Mouse (Mus musculus) liver, embryonic 13.5 days (tissue): Measurements from ENCODE around the gene Ccdc151. TPM values are rescaled to one million over a fixed set of nuclear protein-coding genes. Genes with fewer than 3 reads are reported as not detected.
A peak's percentile ranks its signal among the peaks of the same experiment; 100 is the strongest.

Experiments used
- ATAC-seq: fragments of 200-750 bp; cut with Nextera tagmentation; 2 replicates; pipeline ENCODE4 v1.8.0; 2017; ENCODE audit warnings: low read depth, mild to moderate bottlenecking, moderate number of reproducible peaks, moderate library complexity
- DNase-seq: peaks from one replicate; pipeline ENCODE4 v3.0.0; 2022
- H3K27ac ChIP-seq: fragments of 300-500 bp; sonication (generic); 2 replicates; pipeline ENCODE4 v1.5.1; 2015; ENCODE audit warnings: moderate library complexity, mild to moderate bottlenecking, inconsistent platforms
- H3K27me3 ChIP-seq: fragments of 300-500 bp; sonication (generic); 2 replicates; pipeline ENCODE4 v1.6.1; 2015; ENCODE audit warnings: mild to moderate bottlenecking, inconsistent platforms
- H3K36me3 ChIP-seq: fragments of 300-500 bp; sonication (generic); 2 replicates; pipeline ENCODE4 v1.6.1; 2015; ENCODE audit warnings: mild to moderate bottlenecking, inconsistent platforms
- H3K4me1 ChIP-seq: fragments of 300-500 bp; sonication (generic); replicated peaks from 2 replicates; pipeline ENCODE4 v1.6.1; 2015; ENCODE audit warnings: inconsistent platforms
- H3K4me2 ChIP-seq: fragments of 300-500 bp; sonication (generic); 2 replicates; pipeline ENCODE4 v1.6.1; 2015; ENCODE audit warnings: inconsistent platforms, mild to moderate bottlenecking, moderate library complexity
- H3K4me3 ChIP-seq: fragments of 300-500 bp; sonication (generic); replicated peaks from 2 replicates; pipeline ENCODE4 v1.5.1; 2015; ENCODE audit warnings: mild to moderate bottlenecking, inconsistent platforms
- H3K9ac ChIP-seq: fragments of 300-500 bp; sonication (generic); 2 replicates; pipeline ENCODE4 v1.6.1; 2015; ENCODE audit warnings: mild to moderate bottlenecking, inconsistent platforms
- H3K9me3 ChIP-seq: fragments of 300-500 bp; sonication (generic); replicated peaks from 2 replicates; pipeline ENCODE4 v1.6.1; 2016; ENCODE audit warnings: inconsistent platforms
- WGBS: fragments of 180-500 bp; shearing (Covaris S2); methylation state at CpG from one replicate; pipeline ENCODE4 v1.1.7; 2015; ENCODE audit not compliant: insufficient replicate concordance; 5-methylcytosine and 5-hydroxymethylcytosine counted together
- polyA plus RNA-seq: library from polyadenylated mRNA; unstranded; fragments of >200 nt; fragmentation: Nextera tagmentation; extraction: Ambion mirVana; gene quantifications from 2 replicates; pipeline ENCODE4 v1.2.1, GENCODE M21; 2015

Ccdc151 gene
- polyA plus RNA-seq, 1 experiment from 2014 or later, result not detected

GRCm38 (mm10) chr9:22030386-22030785 lies 28.0 kb upstream of the Ccdc151 start:
- H3K27me3 ChIP-seq, result peaks cover 6% of the 10 kb centered on the region; the same call in 1 of the 2 replicates
- no peak overlapping the region for H3K27ac ChIP-seq
- no peak overlapping the region for H3K4me3 ChIP-seq
- no peaks in the 10 kb centered on the region for H3K9me3 ChIP-seq
- no peaks in the 10 kb centered on the region for H3K36me3 ChIP-seq
- no peak for DNase-seq
- peaks cover 10% of the 10 kb centered on the region for H3K4me1 ChIP-seq
- 76% methylated on average over 9 of the region's 9 CpGs for WGBS
- H3K9ac ChIP-seq, result no peak overlapping the region
- H3K4me2 ChIP-seq, result no peak overlapping the region
- no peak for ATAC-seq

- H3K9me3 ChIP-seq, result no peaks in the 10 kb centered on the region
- H3K4me1 ChIP-seq, result peaks cover 14% of the 10 kb centered on the region
- H3K4me3 ChIP-seq, result no peak overlapping the region
- no peaks in the 10 kb centered on the region for H3K36me3 ChIP-seq
- no peak for DNase-seq
- WGBS, result 36% methylated on average over 7 of the region's 7 CpGs
- no peak overlapping the region for H3K27ac ChIP-seq
- no peak overlapping the region for H3K9ac ChIP-seq
- H3K27me3 ChIP-seq, result peaks cover 10% of the 10 kb centered on the region; the same call in 1 of the 2 replicates
- no peak for ATAC-seq
- H3K4me2 ChIP-seq, result no peak overlapping the region
These were observed 26.0 kb upstream of the Ccdc151 start for GRCm38 (mm10) chr9:22028467-22028866.

DNA sequence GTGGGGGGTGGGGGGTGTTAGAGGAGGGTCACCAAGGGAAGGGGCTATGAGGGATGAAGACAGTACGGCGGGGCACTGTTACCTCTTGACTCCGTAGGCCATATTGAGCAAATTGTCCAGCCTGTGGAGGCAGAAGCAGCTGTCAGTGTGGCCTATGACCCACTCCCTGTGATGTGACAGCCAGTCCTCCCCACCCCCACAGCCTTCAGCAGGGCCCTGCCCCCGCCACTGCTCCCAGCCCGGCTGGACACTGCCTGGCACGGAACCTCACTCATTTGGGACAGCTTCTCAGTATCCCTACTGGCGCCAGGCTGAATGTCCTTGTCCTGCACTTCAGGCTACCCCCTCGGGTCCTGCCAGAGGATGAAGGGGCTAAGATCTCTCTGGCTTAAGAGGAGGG lies 22.2 kb upstream of the Ccdc151 start:
- DNase-seq, result no peak
- Histone ChIP-seq H3K4me1 (peaks cover 14% of the 10 kb centered on the region), H3K4me3 (no peak overlapping the region), H3K27ac (no peak overlapping the region), H3K4me2 (no peak overlapping the region), H3K27me3 (peaks cover 4% of the 10 kb centered on the region), H3K9me3 (no peaks in the 10 kb centered on the region), H3K9ac (no peak overlapping the region), H3K36me3 (no peaks in the 10 kb centered on the region)
- ATAC-seq, result peak; percentile 58; the same call in 1 of the 2 replicates
- WGBS, result 62% methylated on average over 8 of the region's 8 CpGs

DNA sequence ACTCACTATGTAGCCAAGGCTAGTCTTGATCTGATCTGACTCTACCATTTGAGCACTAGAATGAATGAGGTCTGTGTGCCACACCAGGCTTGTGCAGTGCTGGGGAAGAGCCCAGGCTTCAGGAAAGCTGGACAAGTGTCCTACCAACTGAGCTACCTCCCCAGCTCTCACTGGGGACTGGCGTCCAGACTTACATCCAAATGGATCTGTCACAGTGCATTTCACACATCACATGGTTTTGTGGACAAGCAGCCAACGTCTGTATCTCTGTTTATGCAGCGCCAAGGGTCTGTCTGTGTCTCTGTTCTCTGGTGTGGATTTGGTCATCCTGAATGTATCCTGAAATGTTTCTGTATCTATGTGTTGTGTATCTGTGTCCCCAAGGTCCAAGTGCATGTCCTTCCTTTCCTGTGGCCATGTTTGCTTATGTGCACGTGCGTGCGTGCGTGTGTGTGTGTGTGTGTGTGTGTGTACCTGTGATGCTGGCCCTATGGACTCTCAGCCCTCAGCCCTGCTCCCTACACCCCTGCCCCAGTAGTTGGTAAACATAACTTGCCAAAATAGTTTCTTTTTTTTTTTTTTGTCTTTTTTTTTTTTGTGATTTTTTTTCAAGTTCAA lies 14.9 kb upstream of the Ccdc151 start:
- H3K27ac ChIP-seq, result no peak overlapping the region
- ATAC-seq, result 0 out of 2 replicates have a peak, but pooled peaks have one; percentile 25
- WGBS, result 68% methylated on average over 7 of the region's 7 CpGs

DNA sequence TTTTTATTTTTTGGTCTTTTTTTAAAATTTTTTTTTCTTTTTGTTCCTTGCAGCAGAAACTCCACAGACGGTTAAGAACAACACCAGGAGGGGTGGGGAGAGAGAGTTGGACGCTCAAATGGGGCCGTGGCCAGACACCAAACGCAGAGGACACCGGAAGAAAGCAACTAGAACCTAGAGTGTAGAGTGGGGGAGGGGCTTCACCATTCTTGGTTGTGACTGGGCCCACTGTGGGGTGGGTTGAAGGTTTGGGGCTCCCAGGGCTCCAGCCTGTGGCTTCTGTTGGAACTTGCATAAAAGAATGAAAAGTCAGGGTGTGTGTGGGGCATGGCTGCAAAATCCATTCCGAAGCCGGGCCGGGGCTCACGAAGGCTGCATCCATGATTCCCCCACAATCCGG lies 13.8 kb upstream of the Ccdc151 start:
- no peak overlapping the region for H3K4me2 ChIP-seq
- 64% methylated on average over 10 of the region's 10 CpGs for WGBS
- DNase-seq (no peak), ATAC-seq (no peak)
- H3K4me1 ChIP-seq, result 0 out of 2 replicates have a peak, but pooled peaks cover 3% of the 10 kb centered on the region
- H3K9ac ChIP-seq, result no peak overlapping the region
- no peaks in the 10 kb centered on the region for H3K27me3 ChIP-seq
- H3K9me3 ChIP-seq, result no peaks in the 10 kb centered on the region
- no peak overlapping the region for H3K27ac ChIP-seq
- peaks cover 35% of the 10 kb centered on the region for H3K36me3 ChIP-seq
- H3K4me3 ChIP-seq, result no peak overlapping the region

More for the DNA sequence above, 14.9 kb upstream of the Ccdc151 start:
- Histone ChIP-seq H3K36me3 (peaks cover 25% of the 10 kb centered on the region), H3K27me3 (no peaks in the 10 kb centered on the region), H3K9ac (no peak overlapping the region), H3K9me3 (no peaks in the 10 kb centered on the region), H3K4me3 (no peak overlapping the region), H3K4me2 (no peak overlapping the region), H3K4me1 (0 out of 2 replicates have a peak, but pooled peaks cover 3% of the 10 kb centered on the region)
- DNase-seq, result no peak

- no peak overlapping the region for H3K27ac ChIP-seq
- no peak overlapping the region for H3K4me2 ChIP-seq
- no peak overlapping the region for H3K4me3 ChIP-seq
- H3K36me3 ChIP-seq, result peaks cover 71% of the 10 kb centered on the region
- ATAC-seq (no peak), DNase-seq (no peak)
- WGBS, result 91% methylated on average over 13 of the region's 13 CpGs
- no peaks in the 10 kb centered on the region for H3K4me1 ChIP-seq
- no peaks in the 10 kb centered on the region for H3K27me3 ChIP-seq
- H3K9me3 ChIP-seq, result no peaks in the 10 kb centered on the region
- H3K9ac ChIP-seq, result no peak overlapping the region
These were observed 10.3 kb upstream of the Ccdc151 start for GRCm38 (mm10) chr9:22012731-22013130.

GRCm38 (mm10) chr9:22011055-22011454 lies 8.6 kb upstream of the Ccdc151 start:
- H3K9ac ChIP-seq, result no peak overlapping the region
- 0 out of 2 replicates have a peak, but pooled peaks cover 6% of the 10 kb centered on the region for H3K4me1 ChIP-seq
- H3K36me3 ChIP-seq, result peaks cover 87% of the 10 kb centered on the region
- H3K27ac ChIP-seq, result no peak overlapping the region
- no peak overlapping the region for H3K4me2 ChIP-seq
- ATAC-seq (no peak), DNase-seq (no peak)
- H3K9me3 ChIP-seq, result no peaks in the 10 kb centered on the region
- 61% methylated on average over 5 of the region's 5 CpGs for WGBS
- no peak overlapping the region for H3K4me3 ChIP-seq
- no peaks in the 10 kb centered on the region for H3K27me3 ChIP-seq

- no peak for ATAC-seq
- peak overlapping the region; percentile 95; the same call in 1 of the 2 replicates for H3K4me2 ChIP-seq
- H3K27me3 ChIP-seq, result peaks cover 8% of the 10 kb centered on the region
- DNase-seq, result no peak
- WGBS, result 85% methylated on average over 12 of the region's 12 CpGs
- no peak overlapping the region for H3K27ac ChIP-seq
- H3K4me1 ChIP-seq, result peaks cover 31% of the 10 kb centered on the region
- H3K9ac ChIP-seq, result no peak overlapping the region
- H3K9me3 ChIP-seq, result no peaks in the 10 kb centered on the region
- peak overlapping the region; percentile 84; the same call in 1 of the 2 replicates for H3K4me3 ChIP-seq
- H3K36me3 ChIP-seq, result peaks cover 56% of the 10 kb centered on the region
These were observed 2.1 kb upstream of the Ccdc151 start for GRCm38 (mm10) chr9:22004546-22004945.

GRCm38 (mm10) chr9:22003163-22003554 lies 725 bp upstream of the Ccdc151 start:
- Histone ChIP-seq H3K27ac (peak overlapping the region; percentile 83), H3K27me3 (peaks cover 19% of the 10 kb centered on the region), H3K9ac (peak overlapping the region; percentile 80), H3K9me3 (no peaks in the 10 kb centered on the region), H3K4me3 (peak overlapping the region; percentile 84), H3K4me2 (peak overlapping the region; percentile 95), H3K4me1 (peaks cover 31% of the 10 kb centered on the region), H3K36me3 (peaks cover 43% of the 10 kb centered on the region)
- DNase-seq (no peak), ATAC-seq (peak; percentile 5)
- WGBS, result under 1% methylated on average over 18 of the region's 18 CpGs

GRCm38 (mm10) chr9:22001633-22002032 lies 801 bp downstream of the Ccdc151 start:
- H3K4me2 ChIP-seq, result no peak overlapping the region
- ATAC-seq (no peak), DNase-seq (no peak)
- H3K4me1 ChIP-seq, result peaks cover 26% of the 10 kb centered on the region
- no peak overlapping the region for H3K9ac ChIP-seq
- H3K4me3 ChIP-seq, result no peak overlapping the region
- H3K36me3 ChIP-seq, result peaks cover 27% of the 10 kb centered on the region
- 76% methylated on average over 4 of the region's 4 CpGs for WGBS
- peaks cover 33% of the 10 kb centered on the region for H3K27me3 ChIP-seq
- no peak overlapping the region for H3K27ac ChIP-seq
- H3K9me3 ChIP-seq, result no peaks in the 10 kb centered on the region

DNA sequence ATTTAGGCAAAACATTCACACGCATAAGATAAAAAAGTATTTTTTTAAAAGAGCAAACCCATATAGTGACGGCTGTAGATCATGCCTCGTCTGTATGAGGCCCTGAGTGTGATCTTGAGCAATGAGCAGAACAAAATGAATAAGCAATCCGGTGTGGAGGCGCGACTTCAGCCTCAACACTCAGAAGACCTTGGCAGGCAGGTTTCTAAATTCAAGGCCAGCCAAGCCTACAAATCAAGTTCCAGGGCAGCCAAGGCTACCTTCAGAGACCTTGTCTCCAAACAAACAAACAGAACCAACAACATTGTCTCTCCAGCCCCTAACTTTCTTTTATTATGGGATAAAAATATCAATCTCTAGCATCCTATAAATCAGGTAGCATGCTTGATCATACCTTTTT lies 2.1 kb downstream of the Ccdc151 start:
- 77% methylated on average over 6 of the region's 6 CpGs for WGBS

More for the DNA sequence above, 2.1 kb downstream of the Ccdc151 start:
- Histone ChIP-seq H3K4me2 (no peak overlapping the region), H3K27me3 (peaks cover 37% of the 10 kb centered on the region), H3K9me3 (no peaks in the 10 kb centered on the region), H3K9ac (no peak overlapping the region), H3K27ac (no peak overlapping the region), H3K4me1 (peaks cover 26% of the 10 kb centered on the region), H3K36me3 (peaks cover 14% of the 10 kb centered on the region), H3K4me3 (no peak overlapping the region)
- no peak for ATAC-seq
- DNase-seq, result no peak
